Mouse (Mus musculus): Measurements from ENCODE around the gene Eif1.
"Not testable (repeated sequence)": the region's sequence is repeated elsewhere in the genome, so short reads cannot be mapped to it uniquely, and the experiment has no call there.

Gene Eif1

DNA sequence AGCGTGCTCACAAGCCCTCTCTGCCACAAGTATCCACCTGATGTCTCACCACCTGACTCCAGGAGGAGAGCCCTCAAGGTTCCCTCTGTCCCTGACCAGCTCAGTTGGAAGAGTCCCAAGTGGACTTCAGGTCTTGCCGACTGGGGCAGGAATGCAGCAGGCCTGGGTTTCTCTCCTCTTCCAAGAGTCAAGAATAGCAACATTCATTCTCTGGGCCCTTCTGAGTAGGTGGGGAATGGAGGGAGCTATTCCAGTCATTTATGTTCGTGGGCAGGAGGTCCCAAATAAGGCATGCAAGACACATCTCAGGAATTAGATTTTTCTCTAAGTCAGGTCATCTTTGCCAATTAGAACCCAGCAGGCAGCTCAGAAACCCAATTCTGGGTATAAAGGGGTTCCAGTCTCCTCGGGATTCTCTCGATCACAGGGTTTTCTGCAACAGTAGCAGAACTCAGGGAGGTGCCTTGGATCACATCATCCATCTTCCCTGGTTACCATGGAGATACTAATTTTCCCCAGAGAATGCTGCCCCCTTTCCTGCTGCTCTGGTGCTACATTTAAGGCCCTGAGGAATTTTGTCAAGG is 7.5 kb upstream of the Eif1 start:
- no peak for DNase-seq (ENCODE audit: low spot score in 2 of 2)

GRCm38 (mm10) chr11:100313424-100313823 is 6.3 kb upstream of the Eif1 start:
- DNase-seq (ENCODE audit: low spot score in 2 of 2): no peak

DNA sequence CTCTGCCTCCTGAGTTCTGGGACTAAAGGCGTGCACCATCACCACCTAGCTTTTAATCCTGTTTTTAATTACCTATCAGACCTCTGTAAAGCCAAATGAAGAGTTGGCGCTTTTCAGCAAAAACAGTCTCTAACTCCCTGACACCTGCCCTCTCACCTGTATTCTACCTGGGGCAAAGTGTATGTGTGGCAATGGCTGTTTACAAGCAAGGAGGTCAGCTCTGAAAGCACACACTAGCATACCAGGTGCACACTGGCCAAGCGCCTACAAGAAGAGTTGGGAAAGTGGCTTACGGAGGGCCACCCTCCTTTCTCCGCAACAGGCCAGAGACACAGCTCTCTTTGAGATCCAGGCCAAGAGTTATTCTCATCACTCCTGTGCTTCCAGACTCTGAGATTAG is 4.2 kb upstream of the Eif1 start:
- DNase-seq (ENCODE audit: low spot score in 2 of 2): no peak

- no peak for DNase-seq (ENCODE audit: low spot score in 2 of 2)
Measured at GRCm38 (mm10) chr11:100317826-100318380, 1.8 kb upstream of the Eif1 start.

DNA sequence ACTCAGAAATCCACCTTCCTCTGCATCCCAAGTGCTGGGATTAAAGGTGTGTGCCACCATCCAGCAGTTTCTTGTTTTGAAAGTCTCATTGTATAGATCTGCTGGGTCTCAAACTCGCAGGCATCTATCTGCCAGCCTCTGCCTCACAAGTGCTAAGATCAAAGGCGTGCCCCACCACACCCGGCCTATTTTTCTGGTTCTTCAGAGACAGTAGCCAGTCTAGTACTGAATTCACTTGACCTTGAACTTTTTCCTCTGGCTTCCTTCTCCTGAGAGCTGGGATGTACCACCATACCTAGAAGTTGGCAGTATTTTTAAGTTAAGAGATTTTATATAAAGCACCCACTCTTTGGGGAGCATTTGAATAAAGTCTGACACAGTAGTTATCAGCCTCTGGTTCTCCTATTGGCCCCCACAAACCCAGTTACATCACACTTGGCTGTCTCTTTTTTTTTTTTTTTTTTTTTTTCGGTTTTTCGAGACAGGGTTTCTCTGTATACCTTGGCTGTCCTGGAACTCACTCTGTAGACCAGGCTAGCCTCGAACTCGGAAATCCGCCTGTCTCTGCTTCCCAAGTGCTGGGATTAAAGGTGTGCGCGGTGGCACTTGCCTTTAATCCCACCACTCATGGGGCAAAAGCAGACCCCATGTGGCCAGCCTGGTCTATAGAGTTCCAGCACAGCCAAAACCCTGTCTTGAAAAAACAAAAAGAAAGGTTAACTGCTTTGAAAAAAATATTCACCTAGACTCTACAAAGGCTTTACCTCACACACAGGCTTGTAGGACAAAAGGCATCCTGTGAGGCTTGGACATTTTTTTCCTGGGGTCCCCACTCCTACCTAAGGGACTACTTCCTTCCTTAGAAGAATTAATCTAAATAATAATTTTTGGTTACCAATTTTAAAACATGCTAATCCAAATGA is 895 bp upstream of the Eif1 start:
- DNase-seq (ENCODE audit: low spot score in 2 of 2): no peak

GRCm38 (mm10) chr11:100320172-100320630 is 516 bp downstream of the Eif1 start:
- peak; percentile 95 to 98 for DNase-seq (ENCODE audit: low spot score in 2 of 2)

DNA sequence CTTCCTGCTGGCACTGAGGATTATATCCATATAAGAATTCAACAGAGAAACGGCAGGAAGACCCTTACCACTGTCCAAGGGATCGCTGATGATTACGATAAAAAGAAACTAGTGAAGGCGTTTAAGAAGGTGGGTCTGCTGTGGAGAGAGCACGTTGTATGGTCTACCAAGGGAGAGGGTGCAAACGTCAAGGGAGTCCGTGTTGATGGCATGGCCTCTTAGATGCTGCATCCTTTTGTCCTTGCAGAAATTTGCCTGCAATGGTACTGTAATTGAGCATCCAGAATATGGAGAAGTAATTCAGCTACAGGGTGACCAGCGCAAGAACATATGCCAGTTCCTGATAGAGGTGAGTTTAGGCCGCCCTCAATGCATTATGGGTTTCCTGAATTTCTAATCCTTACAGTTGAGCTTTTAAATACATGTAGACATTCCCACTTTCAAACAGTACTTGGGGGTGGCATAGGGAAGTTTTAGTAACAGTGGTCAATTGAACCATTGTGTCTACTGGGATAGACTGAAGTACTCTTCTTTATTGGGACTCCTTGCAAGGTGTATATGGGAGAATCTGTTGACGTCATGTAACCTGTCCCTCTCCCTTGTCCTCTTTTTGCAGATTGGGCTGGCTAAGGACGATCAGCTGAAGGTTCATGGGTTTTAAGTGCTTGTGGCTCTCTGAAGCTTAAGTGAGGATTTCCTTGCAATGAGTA is 1.2 kb downstream of the Eif1 start:
- DNase-seq (ENCODE audit: low spot score in 2 of 2): not testable (repeated sequence)

DNA sequence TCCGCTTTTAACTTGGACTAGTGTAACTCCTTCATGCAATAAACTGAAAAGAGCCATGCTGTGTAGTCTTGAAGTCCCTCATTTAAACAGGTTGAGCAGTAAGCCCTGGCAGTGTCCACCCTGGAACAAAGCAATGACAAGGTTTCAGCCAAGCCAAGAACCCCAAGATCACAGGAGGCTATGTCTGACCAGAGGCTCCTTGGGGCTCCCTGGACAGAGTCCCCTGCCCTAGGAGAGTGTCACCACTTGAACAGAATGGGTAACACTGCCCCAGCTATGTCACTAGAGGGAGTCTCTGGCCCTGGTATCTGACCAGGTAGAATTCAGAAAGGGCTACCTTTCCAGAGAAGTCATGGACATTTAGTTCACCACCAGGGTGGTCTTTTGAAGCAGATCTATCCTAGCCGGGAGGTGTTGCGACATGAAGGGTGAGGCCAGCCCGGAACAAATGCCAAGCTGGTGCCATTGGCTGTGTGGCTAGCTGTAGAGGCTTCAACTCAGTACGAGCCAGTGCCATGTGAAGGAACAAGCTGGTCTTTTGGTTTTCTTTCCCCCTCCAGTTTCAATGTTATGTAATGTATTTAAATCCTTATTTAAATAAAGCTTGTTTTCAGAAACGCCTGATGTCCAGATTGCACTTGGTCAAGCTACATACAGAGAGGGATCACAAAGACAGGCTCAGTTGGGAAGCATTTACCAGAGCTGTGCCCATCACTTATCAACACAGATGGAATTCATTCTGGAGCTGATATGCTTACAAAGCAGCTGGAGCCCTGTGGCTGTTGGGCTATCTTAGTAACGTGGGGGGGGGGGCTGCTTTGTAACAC is 2.0 kb downstream of the Eif1 start:
- not testable (repeated sequence) for DNase-seq (ENCODE audit: low spot score in 2 of 2)

DNA sequence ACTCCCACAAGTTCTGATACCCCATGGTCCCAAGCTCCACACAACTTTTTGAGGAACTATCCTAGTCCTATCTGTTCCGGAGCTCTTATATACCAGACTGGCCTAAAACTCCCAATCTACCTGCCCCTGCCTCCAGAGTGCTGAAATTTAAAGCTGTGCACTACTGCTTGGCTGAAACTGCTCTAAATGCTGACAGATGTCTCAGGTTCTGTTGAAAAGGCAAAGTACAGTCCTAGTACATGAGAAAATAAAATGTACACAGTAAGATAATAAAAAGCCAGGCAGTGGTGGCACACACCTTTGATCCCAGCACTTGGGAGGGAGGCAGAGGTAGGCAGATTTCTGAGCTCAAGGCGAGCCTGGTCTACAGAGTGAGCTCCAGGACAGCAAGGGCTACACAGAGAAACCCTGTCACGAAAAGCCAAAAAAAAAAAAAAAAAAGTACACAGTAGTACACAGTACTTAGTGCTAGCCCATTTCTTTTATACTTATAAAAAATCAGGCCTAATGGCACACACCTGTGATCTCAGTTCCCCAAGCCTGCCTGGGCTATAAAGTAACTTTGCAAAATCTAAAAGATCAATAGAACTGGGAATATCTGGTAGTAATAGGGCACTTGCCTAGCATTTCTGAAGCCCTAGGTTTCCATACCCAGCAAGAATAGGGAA is 3.0 kb downstream of the Eif1 start:
- DNase-seq (ENCODE audit: low spot score in 2 of 2): no peak

GRCm38 (mm10) chr11:100323578-100323977 is 3.9 kb downstream of the Eif1 start:
- no peak for DNase-seq (ENCODE audit: low spot score in 2 of 2)

- DNase-seq (ENCODE audit: low spot score in 2 of 2): no peak
Measured at GRCm38 (mm10) chr11:100325062-100325629, 5.5 kb downstream of the Eif1 start.

DNA sequence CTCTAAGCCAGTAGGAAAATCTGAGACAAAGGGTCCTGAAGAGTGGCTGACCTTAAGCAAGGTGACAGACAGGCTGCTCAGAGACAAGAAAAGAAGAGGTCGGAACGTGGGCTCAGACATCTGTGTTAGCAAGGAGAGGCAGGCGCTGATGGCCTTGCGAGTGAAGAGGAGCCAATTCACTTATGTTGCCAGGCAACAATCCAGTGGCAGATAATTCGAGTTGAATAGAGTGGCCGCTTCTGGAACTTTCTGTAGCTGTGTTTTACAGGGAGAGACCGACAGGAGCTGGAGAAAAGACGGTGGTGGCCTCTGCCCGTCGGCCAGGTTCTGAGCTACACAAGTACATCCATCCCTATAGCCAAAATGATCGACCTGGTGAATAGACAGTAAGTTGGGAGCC is 7.6 kb downstream of the Eif1 start:
- no peak for DNase-seq (ENCODE audit: low spot score in 2 of 2)

GRCm38 (mm10) chr11:100327761-100328160 is 8.1 kb downstream of the Eif1 start:
- no peak for DNase-seq (ENCODE audit: low spot score in 2 of 2)

DNA sequence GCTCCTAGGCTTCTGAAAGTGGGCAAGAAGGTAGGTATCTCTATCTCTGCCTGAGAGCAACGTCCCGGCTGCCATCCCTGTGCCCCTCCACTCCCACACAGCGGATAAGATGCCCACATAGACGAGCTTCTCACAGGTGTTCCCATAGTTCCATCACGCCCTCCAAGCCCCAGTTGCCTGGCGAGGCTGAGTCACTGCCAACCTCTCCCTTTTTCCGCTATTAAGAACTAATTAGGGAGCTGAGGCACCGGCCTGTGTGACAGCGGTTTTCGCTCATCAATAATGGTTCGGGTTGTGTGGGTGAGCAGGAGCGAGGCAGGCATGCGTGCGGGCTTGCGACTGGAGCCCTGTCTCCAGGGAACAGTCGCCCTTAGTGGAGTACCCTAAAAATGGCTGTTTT is 10.6 kb downstream of the Eif1 start:
- no peak for DNase-seq (ENCODE audit: low spot score in 2 of 2)

DNA sequence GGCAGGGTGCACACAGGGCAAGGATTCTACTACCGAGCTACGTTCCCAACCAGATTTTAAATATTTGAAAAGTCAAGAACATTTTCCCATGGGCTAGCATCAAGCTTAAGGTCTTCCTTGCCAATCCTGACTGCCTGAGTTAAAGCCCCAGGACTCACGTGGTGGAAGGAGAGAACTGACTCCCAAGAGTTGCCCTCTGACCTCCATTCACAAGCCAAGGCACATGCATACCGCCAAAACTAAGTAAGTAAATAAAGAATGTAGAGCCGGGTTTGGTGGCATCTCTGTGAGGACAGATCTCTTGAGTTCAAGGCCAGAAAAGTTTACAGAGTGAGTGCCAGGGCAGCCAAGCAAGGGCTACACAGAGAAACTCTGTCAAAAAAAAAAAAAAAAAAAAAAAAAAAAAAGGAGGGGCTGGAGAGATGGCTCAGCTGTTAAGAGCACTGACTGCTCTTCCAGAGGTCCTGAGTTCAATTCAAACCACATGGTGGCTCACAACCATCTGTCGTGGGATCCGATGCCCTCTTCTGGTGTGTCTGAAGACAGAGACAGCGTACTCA is 11.2 kb downstream of the Eif1 start:
- DNase-seq (ENCODE audit: low spot score in 2 of 2): not testable (repeated sequence)

- DNase-seq (ENCODE audit: low spot score in 2 of 2): no peak
Measured at GRCm38 (mm10) chr11:100332766-100333515, 13.3 kb downstream of the Eif1 start.

GRCm38 (mm10) chr11:100333944-100334457 is 14.3 kb downstream of the Eif1 start, which contains the start of gene Gast:
TSS of gene Gast (plus strand) at chr11:100334407.
- DNase-seq (ENCODE audit: low spot score in 2 of 2): no peak

- DNase-seq (ENCODE audit: low spot score in 2 of 2): no peak
Measured at GRCm38 (mm10) chr11:100335731-100336130, 16.0 kb downstream of the Eif1 start.

DNA sequence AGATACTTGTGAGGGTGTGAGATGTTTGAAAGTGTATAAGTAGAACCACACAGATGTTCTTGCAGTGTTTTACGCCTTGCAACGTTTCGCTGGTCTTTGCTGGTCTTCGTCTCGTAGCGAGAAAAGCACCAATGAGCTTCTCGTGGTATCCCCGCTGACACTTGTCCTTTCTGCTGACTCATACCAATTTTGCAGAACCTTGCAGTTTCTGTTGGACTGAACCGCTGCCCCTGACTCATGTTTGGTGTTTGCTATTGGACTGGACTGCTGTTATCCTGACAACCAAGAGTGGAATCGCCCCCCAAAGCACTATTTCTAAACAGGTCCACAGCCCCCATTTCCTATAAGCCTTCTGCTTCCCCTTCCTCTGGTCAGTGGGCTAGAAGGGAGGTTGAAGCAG is 24.6 kb downstream of the Eif1 start:
- no peak for DNase-seq (ENCODE audit: low spot score in 2 of 2)
